Mouse (Mus musculus): ENCODE measurements around the gene Gm42791.

- TF ChIP-seq CTCF (IDR thresholded peaks at IDR 0.05; ENCODE audit: low read depth, low read length) (no peak), POLR2A (IDR thresholded peaks at IDR 0.05; ENCODE audit: extremely low read depth, insufficient read depth, low read length) (no peak)
Observed at GRCm38 (mm10) chr5:148936516-148936951, 58.4 kb downstream of the Gm42791 start.

All from liver, adult 2 months (tissue).